Mouse (Mus musculus): ENCODE data around the gene Gm42688. TPM values are rescaled to one million over a fixed set of nuclear protein-coding genes. Genes with fewer than 3 reads are reported as not detected.

Gene Gm42688
- total and polyA plus RNA-seq, 2 experiments from 2014 or later = 2.9 to 7.0 TPM

GRCm38 (mm10) chr6:83070311-83071219, 30.9 kb upstream of the Gm42688 start:
- no peak overlapping the region for H3K27ac ChIP-seq (ENCODE audit: low read depth, low read length)
- no peaks in the 10 kb centered on the region for H3K4me1 ChIP-seq (ENCODE audit: insufficient read depth)
- DNase-seq (peak; percentile 84), ATAC-seq (no peak)
- WGBS = 1% methylated on average over 58 of the region's 58 CpGs
- H3K9ac ChIP-seq = no peak overlapping the region
- no peak overlapping the region for H3K4me3 ChIP-seq (ENCODE audit: low read depth, low read length)
- no peak overlapping the region for H3K4me2 ChIP-seq (ENCODE audit: low read depth)
- H3K9me3 ChIP-seq (ENCODE audit: low read length) = no peaks in the 10 kb centered on the region
- no peak for TF ChIP-seq CTCF (IDR thresholded peaks at IDR 0.05; ENCODE audit: low read depth)
- peaks cover 66% of the 10 kb centered on the region for H3K27me3 ChIP-seq (ENCODE audit: insufficient read depth, low read length)
- no peaks in the 10 kb centered on the region for H3K36me3 ChIP-seq (ENCODE audit: insufficient read depth)

GRCm38 (mm10) chr6:83071220-83071619, 30.2 kb upstream of the Gm42688 start:
- no peak overlapping the region for H3K4me3 ChIP-seq (ENCODE audit: low read depth, low read length)
- no peak overlapping the region for H3K27ac ChIP-seq (ENCODE audit: low read depth, low read length)
- H3K4me2 ChIP-seq (ENCODE audit: low read depth) = no peak overlapping the region
- H3K27me3 ChIP-seq (ENCODE audit: insufficient read depth, low read length) = peaks cover 65% of the 10 kb centered on the region
- no peaks in the 10 kb centered on the region for H3K4me1 ChIP-seq (ENCODE audit: insufficient read depth)
- H3K9me3 ChIP-seq (ENCODE audit: low read length) = no peaks in the 10 kb centered on the region
- TF ChIP-seq CTCF (IDR thresholded peaks at IDR 0.05; ENCODE audit: low read depth) = no peak
- H3K9ac ChIP-seq = no peak overlapping the region
- WGBS = 3% methylated on average over 23 of the region's 24 CpGs
- no peak for DNase-seq
- ATAC-seq = peak; percentile 25; the same call in 1 of the 2 replicates
- no peaks in the 10 kb centered on the region for H3K36me3 ChIP-seq (ENCODE audit: insufficient read depth)

GRCm38 (mm10) chr6:83074979-83075378, 26.4 kb upstream of the Gm42688 start:
- H3K4me2 ChIP-seq (ENCODE audit: low read depth) = no peak overlapping the region
- H3K4me3 ChIP-seq (ENCODE audit: low read depth, low read length) = no peak overlapping the region
- no peaks in the 10 kb centered on the region for H3K36me3 ChIP-seq (ENCODE audit: insufficient read depth)
- no peak for ATAC-seq
- 17% methylated on average over 2 of the region's 2 CpGs for WGBS
- DNase-seq = no peak
- no peaks in the 10 kb centered on the region for H3K4me1 ChIP-seq (ENCODE audit: insufficient read depth)
- no peaks in the 10 kb centered on the region for H3K9me3 ChIP-seq (ENCODE audit: low read length)
- H3K27me3 ChIP-seq (ENCODE audit: insufficient read depth, low read length) = peaks cover 48% of the 10 kb centered on the region
- no peak overlapping the region for H3K9ac ChIP-seq
- H3K27ac ChIP-seq (ENCODE audit: low read depth, low read length) = no peak overlapping the region
- peak; percentile 24; the same call in 1 of the 2 replicates for TF ChIP-seq CTCF (IDR thresholded peaks at IDR 0.05; ENCODE audit: low read depth)

GRCm38 (mm10) chr6:83077630-83078323, 23.6 kb upstream of the Gm42688 start, which contains the start of gene Pcgf1:
Gene Pcgf1, plus strand, starts transcription at chr6:83077869.
- DNase-seq = no peak
- peak within 1 kb of the TSS; percentile 74 for H3K4me3 ChIP-seq (ENCODE audit: low read depth, low read length)
- H3K27me3 ChIP-seq (ENCODE audit: insufficient read depth, low read length) = peaks cover 30% of the 10 kb centered on the region
- no peaks in the 10 kb centered on the region for H3K4me1 ChIP-seq (ENCODE audit: insufficient read depth)
- peak within 1 kb of the TSS; percentile 93 for H3K27ac ChIP-seq (ENCODE audit: low read depth, low read length)
- WGBS = 1% methylated on average over 53 of the region's 54 CpGs
- no peak for TF ChIP-seq CTCF (IDR thresholded peaks at IDR 0.05; ENCODE audit: low read depth)
- H3K9me3 ChIP-seq (ENCODE audit: low read length) = no peaks in the 10 kb centered on the region
- ATAC-seq = peak; percentile 36
- peak within 1 kb of the TSS; percentile 79 for H3K9ac ChIP-seq
- H3K4me2 ChIP-seq (ENCODE audit: low read depth) = peak within 1 kb of the TSS; percentile 97
- peaks cover 14% of the 10 kb centered on the region; the same call in 1 of the 2 replicates for H3K36me3 ChIP-seq (ENCODE audit: insufficient read depth)

GRCm38 (mm10) chr6:83078324-83078858, 23.0 kb upstream of the Gm42688 start:
- peak overlapping the region; percentile 74 for H3K4me3 ChIP-seq (ENCODE audit: low read depth, low read length)
- DNase-seq (peak; percentile 100), ATAC-seq (peak; percentile 96)
- peak; percentile 66 for TF ChIP-seq CTCF (IDR thresholded peaks at IDR 0.05; ENCODE audit: low read depth)
- peak overlapping the region; percentile 97 for H3K4me2 ChIP-seq (ENCODE audit: low read depth)
- H3K27ac ChIP-seq (ENCODE audit: low read depth, low read length) = peak overlapping the region; percentile 93
- 0% methylated on average over 42 of the region's 46 CpGs for WGBS
- peaks cover 28% of the 10 kb centered on the region for H3K27me3 ChIP-seq (ENCODE audit: insufficient read depth, low read length)
- H3K9ac ChIP-seq = peak overlapping the region; percentile 79
- peaks cover 14% of the 10 kb centered on the region; the same call in 1 of the 2 replicates for H3K36me3 ChIP-seq (ENCODE audit: insufficient read depth)
- no peaks in the 10 kb centered on the region for H3K9me3 ChIP-seq (ENCODE audit: low read length)
- H3K4me1 ChIP-seq (ENCODE audit: insufficient read depth) = no peaks in the 10 kb centered on the region

GRCm38 (mm10) chr6:83080210-83080609, 21.2 kb upstream of the Gm42688 start:
- WGBS = 98% methylated on average over 5 of the region's 5 CpGs
- H3K4me3 ChIP-seq (ENCODE audit: low read depth, low read length) = no peak overlapping the region

More at GRCm38 (mm10) chr6:83080210-83080609, 21.2 kb upstream of the Gm42688 start:
- DNase-seq = no peak
- TF ChIP-seq CTCF (IDR thresholded peaks at IDR 0.05; ENCODE audit: low read depth) = no peak
- Histone ChIP-seq H3K4me2 (ENCODE audit: low read depth) (no peak overlapping the region), H3K9me3 (ENCODE audit: low read length) (no peaks in the 10 kb centered on the region), H3K27ac (ENCODE audit: low read depth, low read length) (no peak overlapping the region), H3K4me1 (ENCODE audit: insufficient read depth) (no peaks in the 10 kb centered on the region), H3K36me3 (ENCODE audit: insufficient read depth) (peaks cover 14% of the 10 kb centered on the region; the same call in 1 of the 2 replicates), H3K9ac (no peak overlapping the region), H3K27me3 (ENCODE audit: insufficient read depth, low read length) (peaks cover 30% of the 10 kb centered on the region)
- no peak for ATAC-seq

Data from forebrain, postnatal 0 days (tissue).